Mouse (Mus musculus): ENCODE measurements at regions not wholly inside any gene's neighbourhood (a gene's known extent, or its start where the extent isn't known, plus 50 kb on each side); places are given as distances from the start of the nearest gene placed in this dataset.

GRCm38 (mm10) chr10:16960971-16961370 is 762.0 kb upstream of the Cited2 start:
- Histone ChIP-seq H3K27ac (no peak overlapping the region), H3K27me3 (ENCODE audit: insufficient read depth, low read length) (no peaks in the 10 kb centered on the region), H3K4me3 (ENCODE audit: low read length) (no peak overlapping the region), H3K9me3 (ENCODE audit: low read length) (no peaks in the 10 kb centered on the region), H3K4me1 (ENCODE audit: insufficient read depth, low read length) (no peaks in the 10 kb centered on the region), H3K36me3 (ENCODE audit: insufficient read depth, low read length) (no peaks in the 10 kb centered on the region), H3K4me2 (ENCODE audit: low read depth, low read length) (no peak overlapping the region), H3K9ac (replicated peaks; ENCODE audit: low read length) (no peak overlapping the region)
- no peak for TF ChIP-seq CTCF (IDR thresholded peaks at IDR 0.05; ENCODE audit: low read depth)
- DNase-seq (ENCODE audit: low spot score) (no peak), ATAC-seq (no peak)
- 92% methylated on average over 3 of the region's 3 CpGs for WGBS

- no peaks in the 10 kb centered on the region for H3K4me1 ChIP-seq (ENCODE audit: insufficient read depth, low read length)
- no peak overlapping the region for H3K9ac ChIP-seq (replicated peaks; ENCODE audit: low read length)
- no peaks in the 10 kb centered on the region for H3K9me3 ChIP-seq (ENCODE audit: low read length)
- no peak overlapping the region for H3K4me2 ChIP-seq (ENCODE audit: low read depth, low read length)
- no peak overlapping the region for H3K27ac ChIP-seq
- H3K4me3 ChIP-seq (ENCODE audit: low read length), result no peak overlapping the region
- no peaks in the 10 kb centered on the region for H3K27me3 ChIP-seq (ENCODE audit: insufficient read depth, low read length)
- ATAC-seq (no peak), DNase-seq (ENCODE audit: low spot score) (no peak)
- 80% methylated on average over 2 of the region's 2 CpGs for WGBS
- TF ChIP-seq CTCF (IDR thresholded peaks at IDR 0.05; ENCODE audit: low read depth), result no peak
- no peaks in the 10 kb centered on the region for H3K36me3 ChIP-seq (ENCODE audit: insufficient read depth, low read length)
Observed at GRCm38 (mm10) chr10:16962463-16962862, 760.6 kb upstream of the Cited2 start.

DNA sequence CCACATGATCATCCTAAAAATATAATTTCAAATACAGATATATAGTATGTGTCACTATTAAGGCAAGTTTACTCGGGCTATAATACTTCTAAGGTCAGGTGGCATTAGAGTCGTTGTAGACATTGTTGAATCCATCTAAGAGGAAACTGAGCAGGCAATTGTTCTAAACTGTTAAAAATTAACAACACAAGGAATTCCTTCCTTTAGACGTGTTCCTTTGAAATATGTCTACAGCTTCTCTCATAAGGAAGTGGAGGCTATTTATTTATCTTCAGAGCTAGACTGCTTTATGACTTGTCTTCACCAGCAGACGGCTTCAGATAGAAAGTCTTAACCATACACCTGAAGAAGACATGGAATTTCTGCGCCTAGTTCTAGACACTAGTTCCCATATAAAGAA is 744.2 kb upstream of the Cited2 start:
- Histone ChIP-seq H3K4me3 (ENCODE audit: low read length) (no peak overlapping the region), H3K4me2 (ENCODE audit: low read depth, low read length) (no peak overlapping the region), H3K4me1 (ENCODE audit: insufficient read depth, low read length) (no peaks in the 10 kb centered on the region), H3K27ac (no peak overlapping the region), H3K9ac (replicated peaks; ENCODE audit: low read length) (no peak overlapping the region), H3K36me3 (ENCODE audit: insufficient read depth, low read length) (no peaks in the 10 kb centered on the region), H3K27me3 (ENCODE audit: insufficient read depth, low read length) (no peaks in the 10 kb centered on the region), H3K9me3 (ENCODE audit: low read length) (no peaks in the 10 kb centered on the region)
- no peak for ATAC-seq
- DNase-seq (ENCODE audit: low spot score), result no peak
- no peak for TF ChIP-seq CTCF (IDR thresholded peaks at IDR 0.05; ENCODE audit: low read depth)
- 84% methylated on average over 5 of the region's 5 CpGs for WGBS

DNA sequence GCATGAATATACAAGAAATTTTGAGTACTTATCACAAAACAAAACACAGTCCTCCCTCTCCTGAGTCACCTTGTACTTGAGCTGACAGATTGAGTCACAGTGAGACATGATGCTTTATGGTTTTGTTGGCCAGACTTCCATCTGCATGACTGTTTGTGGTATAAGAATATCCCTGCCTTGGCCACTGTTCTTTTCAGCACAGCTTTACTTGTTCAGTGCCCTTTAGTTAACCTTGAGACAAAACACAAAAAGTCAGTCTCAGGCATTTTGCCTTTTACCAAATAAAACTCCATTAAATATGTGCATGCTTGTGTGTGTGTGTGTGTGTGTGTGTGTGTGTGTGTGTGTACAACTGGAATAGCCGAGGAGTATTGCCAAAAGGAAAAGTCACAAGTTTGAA is 732.8 kb upstream of the Cited2 start:
- Histone ChIP-seq H3K27me3 (ENCODE audit: insufficient read depth, low read length) (no peaks in the 10 kb centered on the region), H3K4me1 (ENCODE audit: insufficient read depth, low read length) (no peaks in the 10 kb centered on the region), H3K27ac (no peak overlapping the region), H3K9me3 (ENCODE audit: low read length) (no peaks in the 10 kb centered on the region), H3K4me2 (ENCODE audit: low read depth, low read length) (no peak overlapping the region), H3K4me3 (ENCODE audit: low read length) (no peak overlapping the region), H3K9ac (replicated peaks; ENCODE audit: low read length) (no peak overlapping the region), H3K36me3 (ENCODE audit: insufficient read depth, low read length) (no peaks in the 10 kb centered on the region)
- ATAC-seq (peak; percentile 63), DNase-seq (ENCODE audit: low spot score) (peak; percentile 56)
- WGBS, result 55% methylated on average over 1 of the region's 1 CpGs
- no peak for TF ChIP-seq CTCF (IDR thresholded peaks at IDR 0.05; ENCODE audit: low read depth)

- peak; percentile 38 for DNase-seq (ENCODE audit: low spot score)
- WGBS, result 58% methylated on average over 2 of the region's 2 CpGs
Observed at GRCm38 (mm10) chr10:16993789-16994188, 729.2 kb upstream of the Cited2 start.

GRCm38 (mm10) chr10:16994526-16994925 is 728.5 kb upstream of the Cited2 start:
- H3K36me3 ChIP-seq (ENCODE audit: insufficient read depth, low read length), result no peaks in the 10 kb centered on the region
- 57% methylated on average over 6 of the region's 6 CpGs for WGBS
- H3K9ac ChIP-seq (replicated peaks; ENCODE audit: low read length), result no peak overlapping the region
- no peak for TF ChIP-seq CTCF (IDR thresholded peaks at IDR 0.05; ENCODE audit: low read depth)
- ATAC-seq, result no peak
- peak; percentile 30 for DNase-seq (ENCODE audit: low spot score)
- H3K9me3 ChIP-seq (ENCODE audit: low read length), result no peaks in the 10 kb centered on the region
- H3K4me2 ChIP-seq (ENCODE audit: low read depth, low read length), result no peak overlapping the region
- 0 out of 2 replicates have a peak overlapping the region, but pooled peaks have one; percentile 32 for H3K27ac ChIP-seq
- no peak overlapping the region for H3K4me3 ChIP-seq (ENCODE audit: low read length)
- H3K4me1 ChIP-seq (ENCODE audit: insufficient read depth, low read length), result no peaks in the 10 kb centered on the region
- no peaks in the 10 kb centered on the region for H3K27me3 ChIP-seq (ENCODE audit: insufficient read depth, low read length)

More at GRCm38 (mm10) chr10:16993789-16994188, 729.2 kb upstream of the Cited2 start:
- Histone ChIP-seq H3K36me3 (ENCODE audit: insufficient read depth, low read length) (no peaks in the 10 kb centered on the region), H3K27me3 (ENCODE audit: insufficient read depth, low read length) (no peaks in the 10 kb centered on the region), H3K9me3 (ENCODE audit: low read length) (no peaks in the 10 kb centered on the region), H3K4me2 (ENCODE audit: low read depth, low read length) (no peak overlapping the region), H3K9ac (replicated peaks; ENCODE audit: low read length) (no peak overlapping the region), H3K4me3 (ENCODE audit: low read length) (no peak overlapping the region), H3K4me1 (ENCODE audit: insufficient read depth, low read length) (no peaks in the 10 kb centered on the region), H3K27ac (no peak overlapping the region)
- ATAC-seq, result peak; percentile 80
- TF ChIP-seq CTCF (IDR thresholded peaks at IDR 0.05; ENCODE audit: low read depth), result no peak

DNA sequence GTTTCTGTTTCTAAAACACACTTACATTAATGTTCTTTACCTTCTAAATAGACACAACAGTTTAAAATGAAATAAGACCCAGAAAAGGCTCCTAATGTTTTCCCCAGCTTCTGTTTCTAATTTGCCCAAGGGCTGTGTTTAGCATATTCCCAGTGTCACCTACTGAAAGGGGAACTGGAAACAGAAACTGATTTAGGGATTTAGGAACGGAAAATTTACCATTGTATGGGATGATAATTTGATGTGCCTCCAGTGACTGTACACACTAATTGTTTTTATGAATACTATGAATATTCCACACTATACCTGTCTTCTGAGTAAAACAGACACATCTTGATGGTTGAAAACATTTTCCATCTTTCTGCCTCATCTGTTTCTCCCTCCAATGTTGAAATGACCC is 728.0 kb upstream of the Cited2 start:
- Histone ChIP-seq H3K9ac (replicated peaks; ENCODE audit: low read length) (no peak overlapping the region), H3K36me3 (ENCODE audit: insufficient read depth, low read length) (no peaks in the 10 kb centered on the region), H3K4me1 (ENCODE audit: insufficient read depth, low read length) (no peaks in the 10 kb centered on the region), H3K27me3 (ENCODE audit: insufficient read depth, low read length) (no peaks in the 10 kb centered on the region), H3K4me3 (ENCODE audit: low read length) (no peak overlapping the region), H3K27ac (no peak overlapping the region), H3K9me3 (ENCODE audit: low read length) (no peaks in the 10 kb centered on the region), H3K4me2 (ENCODE audit: low read depth, low read length) (no peak overlapping the region)
- no peak for DNase-seq (ENCODE audit: low spot score)
- TF ChIP-seq CTCF (IDR thresholded peaks at IDR 0.05; ENCODE audit: low read depth), result no peak
- ATAC-seq, result no peak
- 53% methylated on average over 1 of the region's 1 CpGs for WGBS

Measured in hindbrain, postnatal 0 days (tissue).